Mouse (Mus musculus) liver, embryonic 15.5 days (tissue): ENCODE measurements around the gene Chka. TPM values are rescaled to one million over a fixed set of nuclear protein-coding genes. Genes with fewer than 3 reads are reported as not detected.

ENCODE experiments used
- polyA plus RNA-seq: library from polyadenylated mRNA; unstranded; fragments of >200 nt; fragmentation: Nextera tagmentation; extraction: Ambion mirVana; gene quantifications from 2 replicates; pipeline ENCODE4 v1.2.1, GENCODE M21; 2015

Gene Chka
- polyA plus RNA-seq, 1 experiment from 2014 or later, result 20.1 TPM

Other genes starting within 250 kb of the Chka start
- gene Lrp5, start 165.2 kb upstream of the Chka start, polyA plus RNA-seq, result 2.1 and 2.6 TPM in 2 replicates
- gene 1810055G02Rik, start 143.5 kb upstream of the Chka start, polyA plus RNA-seq, result 16.0 and 16.6 TPM in 2 replicates
- 6.1 and 6.6 TPM in 2 replicates for gene Kmt5b, start 84.4 kb upstream of the Chka start, polyA plus RNA-seq
- gene Tcirg1, start 55.4 kb downstream of the Chka start, polyA plus RNA-seq, result 29.5 and 38.6 TPM in 2 replicates
- gene Ndufs8, start 61.0 kb downstream of the Chka start, polyA plus RNA-seq, result 168 and 173 TPM in 2 replicates
- 8.7 and 9.4 TPM in 2 replicates for gene Aldh3b1, start 78.0 kb downstream of the Chka start, polyA plus RNA-seq
- gene Unc93b1, start 83.4 kb downstream of the Chka start, polyA plus RNA-seq, result 32.2 and 36.8 TPM in 2 replicates
- gene Aldh3b3, start 106.9 kb downstream of the Chka start, polyA plus RNA-seq, result 0.03 TPM in 1 of 2 replicates, not detected in the other
- gene Aldh3b2, start 120.6 kb downstream of the Chka start, polyA plus RNA-seq, result 0.18 and 0.32 TPM in 2 replicates
- gene Acy3, start 134.8 kb downstream of the Chka start, polyA plus RNA-seq, result 10.8 and 11.1 TPM in 2 replicates
- 0.21 and 0.33 TPM in 2 replicates for gene Tbx10, start 141.0 kb downstream of the Chka start, polyA plus RNA-seq
- 13.3 and 13.8 TPM in 2 replicates for gene Nudt8, start 148.8 kb downstream of the Chka start, polyA plus RNA-seq
- 0.45 and 0.48 TPM in 2 replicates for gene Gm49405, start 148.9 kb downstream of the Chka start, polyA plus RNA-seq
- 0.38 and 0.78 TPM in 2 replicates for gene Doc2g, start 151.5 kb downstream of the Chka start, polyA plus RNA-seq
- 152 and 163 TPM in 2 replicates for gene Ndufv1, start 161.0 kb downstream of the Chka start, polyA plus RNA-seq
- gene Gstp1, start 186.2 kb downstream of the Chka start, polyA plus RNA-seq, result 752 and 794 TPM in 2 replicates
- 7.7 and 8.0 TPM in 2 replicates for gene Gstp2, start 194.2 kb downstream of the Chka start, polyA plus RNA-seq
- gene Gstp3, start 207.8 kb downstream of the Chka start, polyA plus RNA-seq, result 77.6 and 97.4 TPM in 2 replicates
- gene Cabp2, start 229.8 kb downstream of the Chka start, polyA plus RNA-seq, result 0.29 and 0.38 TPM in 2 replicates
- 115 and 127 TPM in 2 replicates for gene Cdk2ap2, start 245.4 kb downstream of the Chka start, polyA plus RNA-seq
- gene Pitpnm1, start 248.2 kb downstream of the Chka start, polyA plus RNA-seq, result 6.0 and 7.9 TPM in 2 replicates